Mouse (Mus musculus): ENCODE results near the gene Ubap1l. TPM values are rescaled to one million over a fixed set of nuclear protein-coding genes. Genes with fewer than 3 reads are reported as not detected.

The Ubap1l gene
- total and polyA plus RNA-seq, 2 experiments from 2014 or later = 0.59 to 7.4 TPM

DNA sequence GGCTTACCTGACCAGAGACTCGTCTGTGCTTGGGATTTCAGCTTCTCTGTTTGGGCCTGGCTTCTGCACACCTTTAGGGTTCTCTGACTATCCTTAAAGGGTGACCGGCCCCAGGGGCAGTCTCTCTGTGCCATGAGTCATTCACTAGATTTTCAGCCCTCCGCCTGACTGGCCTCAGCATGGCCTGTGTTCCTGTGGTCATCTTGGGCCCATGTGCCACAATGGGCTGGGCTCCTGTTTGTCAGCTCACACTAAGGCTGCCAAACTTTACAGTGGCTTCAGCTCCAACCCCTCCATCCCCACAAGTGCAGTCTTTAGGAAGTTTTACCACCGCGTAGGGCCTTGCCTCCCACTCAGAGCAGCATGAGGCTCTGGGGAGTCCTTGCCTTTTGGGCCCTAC, 7.6 kb upstream of the Ubap1l start:
- H3K36me3 ChIP-seq (ENCODE audit: insufficient read depth) = peaks cover 34% of the 10 kb centered on the region
- no peak for ATAC-seq
- WGBS = 92% methylated on average over 5 of the region's 5 CpGs

DNA sequence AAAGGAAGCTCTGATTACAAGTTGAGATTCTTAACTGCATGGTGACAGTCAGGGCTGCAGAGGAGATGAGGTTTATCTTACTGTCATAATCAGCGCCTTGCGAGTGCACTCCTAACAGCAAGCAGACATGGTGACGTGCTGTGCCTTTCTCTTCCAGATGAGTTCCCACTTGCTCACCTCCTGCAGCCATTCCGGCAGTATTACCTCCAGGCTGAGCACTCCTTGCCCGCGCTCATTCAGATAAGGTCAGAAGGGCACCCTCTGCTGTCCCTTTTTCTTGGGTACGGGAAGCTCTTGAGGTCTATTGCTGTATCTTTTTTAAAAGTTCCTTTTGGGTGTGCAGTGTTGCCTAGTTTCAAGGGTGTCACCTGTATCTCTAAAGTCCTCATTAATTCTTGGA, 4.3 kb upstream of the Ubap1l start:
- no peaks in the 10 kb centered on the region for H3K9me3 ChIP-seq (ENCODE audit: low read length)
- no peaks in the 10 kb centered on the region for H3K27me3 ChIP-seq (ENCODE audit: insufficient read depth, low read length)
- ATAC-seq (no peak), DNase-seq (no peak)
- WGBS = 84% methylated on average over 7 of the region's 7 CpGs
- H3K27ac ChIP-seq (ENCODE audit: low read depth, low read length) = no peak overlapping the region
- H3K36me3 ChIP-seq (ENCODE audit: insufficient read depth) = peaks cover 63% of the 10 kb centered on the region
- TF ChIP-seq CTCF (IDR thresholded peaks at IDR 0.05; ENCODE audit: low read depth) = no peak
- no peak overlapping the region for H3K9ac ChIP-seq
- H3K4me3 ChIP-seq (ENCODE audit: low read depth, low read length) = no peak overlapping the region
- H3K4me2 ChIP-seq (ENCODE audit: low read depth) = no peak overlapping the region
- H3K4me1 ChIP-seq (ENCODE audit: insufficient read depth) = no peaks in the 10 kb centered on the region

More for the DNA sequence above, 7.6 kb upstream of the Ubap1l start:
- no peaks in the 10 kb centered on the region for H3K27me3 ChIP-seq (ENCODE audit: insufficient read depth, low read length)
- H3K27ac ChIP-seq (ENCODE audit: low read depth, low read length) = no peak overlapping the region
- no peaks in the 10 kb centered on the region for H3K9me3 ChIP-seq (ENCODE audit: low read length)
- H3K9ac ChIP-seq = no peak overlapping the region
- H3K4me3 ChIP-seq (ENCODE audit: low read depth, low read length) = no peak overlapping the region
- H3K4me1 ChIP-seq (ENCODE audit: insufficient read depth) = peaks cover under 1% of the 10 kb centered on the region; the same call in 1 of the 2 replicates
- DNase-seq = no peak
- no peak for TF ChIP-seq CTCF (IDR thresholded peaks at IDR 0.05; ENCODE audit: low read depth)
- no peak overlapping the region for H3K4me2 ChIP-seq (ENCODE audit: low read depth)

DNA sequence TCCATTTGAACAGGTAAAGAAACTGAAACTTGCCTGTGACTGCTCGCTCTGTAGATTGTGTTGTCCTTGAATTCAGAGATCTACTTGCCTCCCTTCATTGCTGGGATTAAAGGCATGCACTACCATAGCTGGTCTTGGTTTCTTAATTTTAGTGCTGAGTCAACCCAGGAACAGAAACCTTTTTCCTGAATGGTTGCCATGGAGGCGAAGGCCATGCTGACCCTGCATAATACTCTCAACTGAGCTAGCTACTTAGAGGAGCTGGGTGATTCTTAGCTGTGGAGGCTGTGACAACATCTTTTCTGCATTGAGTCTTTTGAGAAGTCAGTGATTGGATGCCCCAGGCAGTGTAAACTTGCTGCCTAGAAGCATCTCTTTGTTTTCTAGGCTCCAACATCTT, 3.9 kb upstream of the Ubap1l start:
- H3K27ac ChIP-seq (ENCODE audit: low read depth, low read length) = no peak overlapping the region
- H3K9me3 ChIP-seq (ENCODE audit: low read length) = no peaks in the 10 kb centered on the region
- no peak for DNase-seq
- no peaks in the 10 kb centered on the region for H3K27me3 ChIP-seq (ENCODE audit: insufficient read depth, low read length)
- peaks cover 67% of the 10 kb centered on the region for H3K36me3 ChIP-seq (ENCODE audit: insufficient read depth)
- no peak for TF ChIP-seq CTCF (IDR thresholded peaks at IDR 0.05; ENCODE audit: low read depth)
- no peak overlapping the region for H3K4me2 ChIP-seq (ENCODE audit: low read depth)
- H3K4me3 ChIP-seq (ENCODE audit: low read depth, low read length) = no peak overlapping the region
- 88% methylated on average over 2 of the region's 2 CpGs for WGBS
- H3K4me1 ChIP-seq (ENCODE audit: insufficient read depth) = no peaks in the 10 kb centered on the region
- ATAC-seq = no peak
- no peak overlapping the region for H3K9ac ChIP-seq

DNA sequence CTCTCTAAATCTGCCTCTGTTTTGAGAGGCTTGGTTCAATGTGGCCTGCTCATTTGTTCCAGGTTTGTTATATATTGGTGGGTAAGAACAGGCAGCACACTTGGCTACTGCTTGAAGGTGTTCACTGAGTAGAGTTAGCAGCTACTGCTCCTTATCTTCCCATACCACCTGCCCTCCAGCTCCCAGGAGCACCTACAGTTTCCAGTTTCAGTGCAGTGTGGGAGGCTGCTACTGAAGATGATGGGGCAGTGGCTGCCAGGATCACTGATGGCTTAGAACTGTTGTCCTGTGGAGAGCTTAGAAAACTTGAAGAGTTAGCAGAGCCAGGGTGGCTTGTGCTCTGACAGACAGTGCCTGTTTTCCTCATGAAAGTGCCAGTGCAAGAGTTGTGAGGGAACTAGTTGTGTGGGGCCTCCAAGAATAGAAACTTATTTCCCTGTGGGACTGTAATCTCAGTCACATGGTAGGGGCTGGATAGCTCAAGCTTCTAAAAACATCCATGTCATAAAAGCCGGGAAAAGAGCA, 1.8 kb upstream of the Ubap1l start:
- 89% methylated on average over 1 of the region's 1 CpGs for WGBS
- H3K9ac ChIP-seq = no peak overlapping the region
- peaks cover 76% of the 10 kb centered on the region for H3K36me3 ChIP-seq (ENCODE audit: insufficient read depth)

DNA sequence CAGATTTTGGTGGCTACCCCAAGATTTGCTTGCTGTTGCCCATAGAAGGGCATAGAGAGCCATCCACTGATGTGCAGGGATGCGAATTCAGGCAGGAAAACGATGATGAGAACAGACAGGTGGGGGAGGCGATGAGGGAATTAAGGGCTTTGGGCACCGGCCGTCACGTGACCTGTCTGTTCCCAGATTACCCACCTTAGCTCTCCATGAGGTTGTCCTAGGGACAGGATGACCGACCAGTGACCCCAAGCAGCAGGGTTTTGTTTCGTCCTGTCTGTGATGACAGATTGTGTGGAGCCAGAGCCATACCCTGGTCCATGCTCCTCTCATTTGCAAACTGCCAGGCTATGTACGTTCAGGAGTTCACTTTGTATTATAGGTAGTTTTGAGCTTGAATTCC, 2.8 kb downstream of the Ubap1l start:
- Histone ChIP-seq H3K27me3 (ENCODE audit: insufficient read depth, low read length) (no peaks in the 10 kb centered on the region), H3K4me3 (ENCODE audit: low read depth, low read length) (no peak overlapping the region), H3K4me1 (ENCODE audit: insufficient read depth) (no peaks in the 10 kb centered on the region), H3K9ac (no peak overlapping the region), H3K9me3 (ENCODE audit: low read length) (no peaks in the 10 kb centered on the region), H3K36me3 (ENCODE audit: insufficient read depth) (peaks cover 39% of the 10 kb centered on the region), H3K4me2 (ENCODE audit: low read depth) (no peak overlapping the region), H3K27ac (ENCODE audit: low read depth, low read length) (no peak overlapping the region)
- 78% methylated on average over 9 of the region's 9 CpGs for WGBS
- ATAC-seq = no peak
- DNase-seq = no peak
- TF ChIP-seq CTCF (IDR thresholded peaks at IDR 0.05; ENCODE audit: low read depth) = no peak

More for the DNA sequence above, 1.8 kb upstream of the Ubap1l start:
- H3K4me2 ChIP-seq (ENCODE audit: low read depth) = no peak overlapping the region
- no peaks in the 10 kb centered on the region for H3K9me3 ChIP-seq (ENCODE audit: low read length)
- no peak overlapping the region for H3K4me3 ChIP-seq (ENCODE audit: low read depth, low read length)
- no peak overlapping the region for H3K27ac ChIP-seq (ENCODE audit: low read depth, low read length)
- H3K27me3 ChIP-seq (ENCODE audit: insufficient read depth, low read length) = no peaks in the 10 kb centered on the region
- no peaks in the 10 kb centered on the region for H3K4me1 ChIP-seq (ENCODE audit: insufficient read depth)
- ATAC-seq (no peak), DNase-seq (no peak)
- TF ChIP-seq CTCF (IDR thresholded peaks at IDR 0.05; ENCODE audit: low read depth) = no peak

DNA sequence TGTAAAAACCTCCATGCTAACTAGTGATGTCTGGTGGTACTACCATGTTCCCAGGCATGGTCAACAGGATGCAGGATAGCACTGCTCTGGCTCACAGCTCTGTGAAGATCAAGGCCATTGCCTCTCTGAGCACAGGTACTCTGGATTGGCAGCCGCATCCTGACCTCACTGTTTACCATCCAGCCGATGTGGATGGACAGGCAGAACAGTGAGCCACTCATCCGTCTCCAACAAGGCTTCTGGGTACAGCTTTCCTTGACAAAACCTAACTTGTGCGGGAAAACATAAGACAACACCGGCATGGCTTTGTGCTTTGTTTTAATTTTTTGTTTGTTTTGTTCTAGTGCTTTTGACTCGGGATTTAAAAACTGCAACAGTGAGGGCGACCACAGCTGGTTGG, 4.9 kb downstream of the Ubap1l start:
- ATAC-seq = no peak
- Histone ChIP-seq H3K4me2 (ENCODE audit: low read depth) (no peak overlapping the region), H3K9me3 (ENCODE audit: low read length) (no peaks in the 10 kb centered on the region), H3K27me3 (ENCODE audit: insufficient read depth, low read length) (no peaks in the 10 kb centered on the region), H3K9ac (no peak overlapping the region), H3K4me1 (ENCODE audit: insufficient read depth) (no peaks in the 10 kb centered on the region), H3K4me3 (ENCODE audit: low read depth, low read length) (no peak overlapping the region), H3K36me3 (ENCODE audit: insufficient read depth) (peaks cover 21% of the 10 kb centered on the region), H3K27ac (ENCODE audit: low read depth, low read length) (no peak overlapping the region)
- TF ChIP-seq CTCF (IDR thresholded peaks at IDR 0.05; ENCODE audit: low read depth) = no peak
- WGBS = 86% methylated on average over 7 of the region's 7 CpGs
- DNase-seq = no peak

DNA sequence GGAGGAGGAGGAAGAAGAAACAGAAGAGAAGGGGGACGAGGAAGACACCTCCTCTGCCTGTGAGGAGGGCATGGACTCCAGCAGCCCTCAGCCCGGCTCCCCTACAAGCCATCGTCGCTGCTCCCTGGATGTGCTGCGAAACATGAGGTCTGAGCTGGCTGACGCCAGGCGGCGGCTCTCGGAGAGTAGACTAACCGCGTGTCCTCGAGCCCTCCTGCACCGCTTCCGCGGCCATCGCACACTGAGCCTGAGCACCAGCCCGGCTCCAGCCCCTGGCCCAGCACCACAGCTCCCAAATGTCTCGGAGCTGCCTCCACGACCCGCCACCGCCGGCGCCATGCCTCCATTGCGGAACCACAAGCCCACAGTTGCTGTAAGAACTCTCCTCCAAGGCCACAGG, 10.9 kb downstream of the Ubap1l start:
- no peaks in the 10 kb centered on the region for H3K4me1 ChIP-seq (ENCODE audit: insufficient read depth)
- no peak for TF ChIP-seq CTCF (IDR thresholded peaks at IDR 0.05; ENCODE audit: low read depth)
- H3K9me3 ChIP-seq (ENCODE audit: low read length) = no peaks in the 10 kb centered on the region
- no peak overlapping the region for H3K27ac ChIP-seq (ENCODE audit: low read depth, low read length)
- no peaks in the 10 kb centered on the region for H3K27me3 ChIP-seq (ENCODE audit: insufficient read depth, low read length)
- WGBS = 87% methylated on average over 24 of the region's 24 CpGs
- H3K4me2 ChIP-seq (ENCODE audit: low read depth) = no peak overlapping the region
- no peak overlapping the region for H3K9ac ChIP-seq
- H3K36me3 ChIP-seq (ENCODE audit: insufficient read depth) = peaks cover 16% of the 10 kb centered on the region
- ATAC-seq = no peak
- H3K4me3 ChIP-seq (ENCODE audit: low read depth, low read length) = no peak overlapping the region
- no peak for DNase-seq

Measured in forebrain, postnatal 0 days (tissue).